Mouse (Mus musculus) forebrain, embryonic 14.5 days (tissue): ENCODE measurements around the gene 3110040N11Rik. TPM values are rescaled to one million over a fixed set of nuclear protein-coding genes. Genes with fewer than 3 reads are reported as not detected.

ENCODE experiments used
- ATAC-seq: fragments of 200-750 bp; cut with Nextera tagmentation; 2 replicates; pipeline ENCODE4 v1.8.0; 2017; ENCODE audit warnings: mild to moderate bottlenecking, moderate library complexity
- DNase-seq: peaks from one replicate; pipeline ENCODE4 v3.0.0-alpha.2; 2015; ENCODE audit warnings: low spot score
- H3K27ac ChIP-seq: fragments of 300-500 bp; sonication (generic); 2 replicates; pipeline ENCODE4 v1.5.1; 2014; ENCODE audit warnings: low read depth, mild to moderate bottlenecking, control low read depth, low read length, moderate library complexity
- H3K27me3 ChIP-seq: fragments of 300-500 bp; sonication (generic); replicated peaks from 2 replicates; pipeline ENCODE4 v1.6.1; 2014; ENCODE audit warnings: low read length, control low read depth, mixed read lengths; ENCODE audit not compliant: control insufficient read depth, insufficient read depth
- H3K36me3 ChIP-seq: fragments of 300-500 bp; sonication (generic); 2 replicates; pipeline ENCODE4 v1.6.1; 2014; ENCODE audit warnings: low read length, control low read depth; ENCODE audit not compliant: control insufficient read depth, insufficient read depth
- H3K4me1 ChIP-seq: fragments of 300-500 bp; sonication (generic); 2 replicates; pipeline ENCODE4 v1.6.1; 2014; ENCODE audit warnings: antibody characterized with exemption, low read length, control low read depth; ENCODE audit not compliant: control insufficient read depth, insufficient read depth
- H3K4me2 ChIP-seq: fragments of 300-500 bp; sonication (generic); 2 replicates; pipeline ENCODE4 v1.6.1; 2014; ENCODE audit warnings: mild to moderate bottlenecking, control low read depth, low read length
- H3K4me3 ChIP-seq: fragments of 300-500 bp; sonication (generic); 2 replicates; pipeline ENCODE4 v1.5.1; 2014; ENCODE audit warnings: low read depth, low read length, control low read depth
- H3K9ac ChIP-seq: fragments of 300-500 bp; sonication (generic); 2 replicates; pipeline ENCODE4 v1.6.1; 2014; ENCODE audit warnings: mild to moderate bottlenecking, low read length, control low read depth, moderate library complexity
- H3K9me3 ChIP-seq: fragments of 300-500 bp; sonication (generic); replicated peaks from 2 replicates; pipeline ENCODE4 v1.6.1; 2016; ENCODE audit warnings: low read length, control low read depth, mixed read lengths; ENCODE audit not compliant: control insufficient read depth
- WGBS: fragments of 180-500 bp; shearing (Covaris S2); extraction: QIAGEN DNeasy Blood & Tissue Kit; methylation state at CpG from one replicate; pipeline ENCODE4 v1.1.7; 2014; 5-methylcytosine and 5-hydroxymethylcytosine counted together
- polyA plus RNA-seq: library from polyadenylated mRNA; unstranded; fragments of >200 nt; fragmentation: Nextera tagmentation; extraction: Ambion mirVana; gene quantifications from 2 replicates; pipeline ENCODE4 v1.2.1, GENCODE M21; 2014

The 3110040N11Rik gene
- polyA plus RNA-seq, 1 experiment from 2014 or later, result 54.4 TPM

DNA sequence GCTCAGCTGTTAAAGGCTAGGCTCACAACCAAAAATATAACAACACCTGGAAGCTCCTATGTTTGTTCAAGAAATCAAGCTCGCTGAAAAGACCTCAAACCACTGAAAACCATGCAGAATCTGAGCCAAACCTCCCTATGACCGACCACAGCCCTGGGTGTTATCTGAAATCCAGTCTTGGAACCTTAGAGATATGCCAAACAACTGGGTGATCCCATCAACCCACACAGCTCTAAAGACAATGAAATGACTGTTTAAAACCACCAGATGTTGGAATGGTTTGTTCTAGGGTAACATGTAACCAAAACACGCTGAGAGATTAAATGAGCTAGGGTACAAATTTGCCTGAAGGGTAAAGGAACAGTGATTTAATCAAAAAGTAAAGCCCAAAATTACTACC lies 35.6 kb upstream of the 3110040N11Rik start:
- Histone ChIP-seq H3K36me3 (no peaks in the 10 kb centered on the region), H3K27ac (no peak overlapping the region), H3K9ac (no peak overlapping the region), H3K4me1 (peaks cover 30% of the 10 kb centered on the region), H3K9me3 (no peaks in the 10 kb centered on the region), H3K27me3 (no peaks in the 10 kb centered on the region), H3K4me3 (no peak overlapping the region), H3K4me2 (no peak overlapping the region)
- ATAC-seq (no peak), DNase-seq (no peak)
- 82% methylated on average over 3 of the region's 3 CpGs for WGBS

DNA sequence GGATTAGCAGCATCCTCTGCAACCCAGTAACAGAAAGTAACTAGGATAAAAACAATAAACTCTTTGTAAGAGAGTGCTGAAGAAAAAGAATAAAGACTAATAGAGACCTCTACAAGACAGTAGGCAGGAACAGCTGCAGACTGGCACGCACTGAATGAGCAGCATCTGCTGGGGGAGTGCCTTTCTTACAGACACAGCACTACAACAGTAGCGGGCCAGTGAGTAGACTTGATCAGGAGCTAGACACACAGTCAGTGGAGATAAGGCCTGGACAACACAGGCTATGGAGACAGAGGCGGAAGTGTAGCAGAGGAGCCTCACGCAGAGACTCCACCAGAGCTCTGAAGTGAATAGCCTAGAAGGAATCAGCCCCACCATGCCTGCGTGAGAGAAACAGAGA lies 16.8 kb upstream of the 3110040N11Rik start:
- H3K27me3 ChIP-seq, result no peaks in the 10 kb centered on the region
- no peaks in the 10 kb centered on the region for H3K9me3 ChIP-seq
- 0 out of 2 replicates have a peak, but pooled peaks cover 8% of the 10 kb centered on the region for H3K36me3 ChIP-seq
- no peak overlapping the region for H3K9ac ChIP-seq
- H3K4me1 ChIP-seq, result no peaks in the 10 kb centered on the region
- 70% methylated on average over 5 of the region's 5 CpGs for WGBS
- no peak overlapping the region for H3K4me2 ChIP-seq
- DNase-seq, result peak; percentile 38
- H3K4me3 ChIP-seq, result no peak overlapping the region
- peak; percentile 44; the same call in 1 of the 2 replicates for ATAC-seq
- peak overlapping the region; percentile 35; the same call in 1 of the 2 replicates for H3K27ac ChIP-seq

DNA sequence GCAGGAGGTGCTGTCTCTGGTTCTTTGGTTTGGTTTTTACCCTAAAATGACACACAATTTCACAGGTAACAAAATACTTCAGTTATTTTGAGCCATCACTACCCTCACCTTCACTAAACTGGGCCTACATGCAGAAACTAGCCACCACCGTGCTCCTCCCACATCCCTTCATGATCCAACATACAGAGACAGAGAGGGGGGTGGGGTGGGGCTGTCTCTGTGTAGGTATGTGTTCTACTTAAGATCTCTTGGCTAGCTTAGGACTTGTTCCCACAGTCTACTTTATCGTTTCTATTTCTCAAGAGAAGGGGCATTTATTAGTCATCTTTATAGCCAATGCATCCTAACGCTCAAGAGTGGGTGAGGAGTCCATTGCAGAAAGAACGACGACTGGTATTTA lies 742 bp downstream of the 3110040N11Rik start:
- ATAC-seq (peak; percentile 40), DNase-seq (peak; percentile 25)
- Histone ChIP-seq H3K4me1 (peaks cover 8% of the 10 kb centered on the region), H3K9me3 (no peaks in the 10 kb centered on the region), H3K4me3 (peak overlapping the region; percentile 60), H3K9ac (peak overlapping the region; percentile 82), H3K27me3 (no peaks in the 10 kb centered on the region), H3K27ac (peak overlapping the region; percentile 99), H3K36me3 (peaks cover 18% of the 10 kb centered on the region), H3K4me2 (peak overlapping the region; percentile 85)
- 8% methylated on average over 5 of the region's 5 CpGs for WGBS

DNA sequence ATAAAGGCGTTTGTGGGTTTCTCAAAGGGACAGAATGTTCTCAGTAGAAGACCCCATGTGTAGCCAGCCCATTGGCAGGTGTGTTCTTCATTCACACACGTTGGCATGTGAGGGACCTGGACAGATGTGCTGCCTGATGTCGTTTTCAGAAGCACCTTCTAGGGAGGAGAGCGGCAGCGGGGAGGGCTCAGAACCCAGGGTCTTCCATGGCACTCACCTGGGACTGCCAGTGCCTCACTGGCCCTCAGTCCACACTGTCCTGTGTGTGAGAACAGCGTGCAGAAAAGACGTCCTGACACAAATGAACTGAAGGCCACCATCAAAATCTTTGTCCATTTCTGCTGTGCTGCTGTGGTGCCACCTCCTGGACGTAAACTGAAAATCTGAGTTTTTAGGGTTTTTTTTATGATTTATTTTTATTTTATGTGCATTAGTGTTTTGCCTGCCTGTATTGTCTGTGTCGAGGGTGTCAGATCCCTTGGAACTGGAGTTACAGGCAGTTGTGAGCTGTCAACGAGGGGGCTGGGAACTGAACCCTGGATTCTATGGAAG lies 11.5 kb downstream of the 3110040N11Rik start:
- H3K9me3 ChIP-seq, result 0 out of 2 replicates have a peak, but pooled peaks cover 5% of the 10 kb centered on the region
- H3K4me1 ChIP-seq, result no peaks in the 10 kb centered on the region
- ATAC-seq (no peak), DNase-seq (peak; percentile 20)
- 73% methylated on average over 10 of the region's 10 CpGs for WGBS
- H3K9ac ChIP-seq, result no peak overlapping the region
- no peak overlapping the region for H3K4me3 ChIP-seq
- peaks cover 28% of the 10 kb centered on the region for H3K36me3 ChIP-seq
- H3K27me3 ChIP-seq, result no peaks in the 10 kb centered on the region
- no peak overlapping the region for H3K27ac ChIP-seq
- H3K4me2 ChIP-seq, result no peak overlapping the region

DNA sequence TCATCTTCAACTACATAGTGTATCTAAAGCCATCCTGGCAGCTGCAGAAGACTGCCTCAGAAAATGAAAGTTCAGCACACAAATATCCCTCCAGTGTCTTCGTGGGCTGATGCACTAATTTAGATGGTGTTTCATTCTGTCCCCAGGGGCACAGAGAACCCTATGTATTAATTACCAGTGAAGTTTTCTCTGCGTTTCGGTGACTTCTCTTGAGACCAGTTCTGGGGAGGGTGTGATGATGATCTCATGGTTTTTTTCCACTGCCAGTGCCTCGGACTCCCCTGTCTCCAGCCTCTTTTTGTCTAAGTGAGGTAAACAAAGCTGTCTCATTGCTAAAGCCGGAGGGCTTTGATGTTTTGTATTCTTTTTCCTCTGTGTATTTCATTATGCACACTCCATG lies 14.0 kb downstream of the 3110040N11Rik start:
- Histone ChIP-seq H3K4me2 (no peak overlapping the region), H3K9ac (no peak overlapping the region), H3K9me3 (0 out of 2 replicates have a peak, but pooled peaks cover 5% of the 10 kb centered on the region), H3K4me3 (no peak overlapping the region), H3K27ac (no peak overlapping the region), H3K36me3 (peaks cover 5% of the 10 kb centered on the region), H3K4me1 (no peaks in the 10 kb centered on the region), H3K27me3 (no peaks in the 10 kb centered on the region)
- DNase-seq (peak; percentile 8), ATAC-seq (no peak)
- 45% methylated on average over 5 of the region's 5 CpGs for WGBS

DNA sequence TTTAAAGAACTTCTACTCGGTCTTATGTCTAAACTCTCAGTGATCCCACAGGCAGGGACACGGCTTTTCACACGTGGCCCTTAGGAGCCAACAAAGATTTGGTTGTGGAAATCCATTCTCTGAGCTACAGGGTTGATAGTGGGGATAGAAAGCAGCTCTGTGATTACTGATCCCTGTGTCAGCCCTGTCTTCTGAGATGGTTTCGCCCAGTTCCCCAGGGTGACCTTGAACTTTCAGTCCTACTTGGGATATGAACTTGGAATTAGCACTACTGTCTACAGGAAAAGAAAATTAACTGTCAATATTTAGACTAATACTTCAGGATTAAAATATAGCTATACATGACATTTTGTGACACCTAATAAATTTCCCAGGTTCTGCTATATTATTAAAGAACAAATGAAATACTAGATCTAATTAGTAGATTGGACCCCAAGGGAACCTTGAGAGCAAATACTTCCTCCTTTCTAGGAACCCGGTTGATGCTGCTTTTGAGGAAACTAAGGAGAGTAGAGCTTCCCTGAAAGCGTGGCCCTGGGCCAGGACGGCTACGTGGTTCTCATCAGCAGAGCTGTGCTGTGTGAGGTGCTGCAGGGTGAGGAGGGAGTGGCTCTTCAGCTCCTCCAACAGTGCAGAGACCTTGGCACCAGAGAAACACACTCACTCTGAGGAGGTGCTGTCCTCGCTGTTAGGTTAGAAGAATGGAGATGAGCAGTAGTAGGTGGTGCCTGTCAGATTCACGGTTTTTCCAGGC lies 16.3 kb downstream of the 3110040N11Rik start:
- H3K27me3 ChIP-seq, result no peaks in the 10 kb centered on the region
- no peak overlapping the region for H3K4me3 ChIP-seq

DNA sequence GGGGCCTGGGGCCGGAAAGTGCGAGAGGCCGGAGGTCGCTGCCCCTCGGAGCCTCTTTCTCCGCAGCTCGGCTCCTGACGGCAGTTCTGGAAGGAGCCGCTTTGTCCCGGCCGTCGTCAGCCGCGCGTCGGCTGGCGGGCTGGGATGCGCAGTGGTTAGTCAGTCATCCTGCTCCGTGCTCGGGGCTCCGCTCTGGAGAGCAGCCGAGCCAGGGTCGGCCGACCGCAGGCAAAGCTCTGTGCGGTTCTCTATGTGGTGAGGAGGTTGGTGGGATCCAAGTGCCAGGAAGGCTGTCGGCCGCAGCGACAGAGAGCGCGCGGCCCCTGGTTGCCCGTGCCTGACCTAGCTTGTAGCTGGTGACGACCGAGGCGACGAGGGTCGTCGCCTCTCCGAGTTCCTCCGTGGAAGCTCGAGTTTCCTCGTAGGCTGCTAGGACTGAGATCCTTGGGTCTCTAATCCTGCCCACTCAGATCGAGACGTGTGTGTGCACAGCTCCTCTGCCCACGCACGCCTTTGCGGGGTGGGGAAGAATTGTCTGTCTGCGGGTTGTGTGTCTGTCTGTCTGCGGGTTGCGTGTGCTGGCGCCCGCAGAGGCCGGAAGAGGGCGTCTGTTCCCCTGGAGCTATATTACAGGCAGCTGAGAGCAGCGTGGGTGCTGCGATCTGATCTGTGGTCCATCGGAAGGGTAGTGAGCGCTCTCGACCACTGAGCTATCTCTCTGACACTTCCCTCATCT lies 26.0 kb downstream of the 3110040N11Rik start:
- peak overlapping the region; percentile 91 for H3K9ac ChIP-seq
- no peaks in the 10 kb centered on the region for H3K9me3 ChIP-seq
- H3K36me3 ChIP-seq, result no peaks in the 10 kb centered on the region
- peak overlapping the region; percentile 70 for H3K4me2 ChIP-seq
- peak overlapping the region; percentile 95 for H3K4me3 ChIP-seq
- H3K4me1 ChIP-seq, result peaks cover 3% of the 10 kb centered on the region; the same call in 1 of the 2 replicates
- peak; percentile 10 for DNase-seq
- ATAC-seq, result peak; percentile 74
- no peaks in the 10 kb centered on the region for H3K27me3 ChIP-seq
- WGBS, result 2% methylated on average over 58 of the region's 60 CpGs
- peak overlapping the region; percentile 80 for H3K27ac ChIP-seq

More for the DNA sequence above, 16.3 kb downstream of the 3110040N11Rik start:
- H3K27ac ChIP-seq, result no peak overlapping the region
- no peak overlapping the region for H3K4me2 ChIP-seq
- no peaks in the 10 kb centered on the region for H3K36me3 ChIP-seq
- H3K9me3 ChIP-seq, result 0 out of 2 replicates have a peak, but pooled peaks cover 5% of the 10 kb centered on the region
- ATAC-seq (no peak), DNase-seq (no peak)
- no peak overlapping the region for H3K9ac ChIP-seq
- WGBS, result 84% methylated on average over 10 of the region's 10 CpGs
- no peaks in the 10 kb centered on the region for H3K4me1 ChIP-seq

DNA sequence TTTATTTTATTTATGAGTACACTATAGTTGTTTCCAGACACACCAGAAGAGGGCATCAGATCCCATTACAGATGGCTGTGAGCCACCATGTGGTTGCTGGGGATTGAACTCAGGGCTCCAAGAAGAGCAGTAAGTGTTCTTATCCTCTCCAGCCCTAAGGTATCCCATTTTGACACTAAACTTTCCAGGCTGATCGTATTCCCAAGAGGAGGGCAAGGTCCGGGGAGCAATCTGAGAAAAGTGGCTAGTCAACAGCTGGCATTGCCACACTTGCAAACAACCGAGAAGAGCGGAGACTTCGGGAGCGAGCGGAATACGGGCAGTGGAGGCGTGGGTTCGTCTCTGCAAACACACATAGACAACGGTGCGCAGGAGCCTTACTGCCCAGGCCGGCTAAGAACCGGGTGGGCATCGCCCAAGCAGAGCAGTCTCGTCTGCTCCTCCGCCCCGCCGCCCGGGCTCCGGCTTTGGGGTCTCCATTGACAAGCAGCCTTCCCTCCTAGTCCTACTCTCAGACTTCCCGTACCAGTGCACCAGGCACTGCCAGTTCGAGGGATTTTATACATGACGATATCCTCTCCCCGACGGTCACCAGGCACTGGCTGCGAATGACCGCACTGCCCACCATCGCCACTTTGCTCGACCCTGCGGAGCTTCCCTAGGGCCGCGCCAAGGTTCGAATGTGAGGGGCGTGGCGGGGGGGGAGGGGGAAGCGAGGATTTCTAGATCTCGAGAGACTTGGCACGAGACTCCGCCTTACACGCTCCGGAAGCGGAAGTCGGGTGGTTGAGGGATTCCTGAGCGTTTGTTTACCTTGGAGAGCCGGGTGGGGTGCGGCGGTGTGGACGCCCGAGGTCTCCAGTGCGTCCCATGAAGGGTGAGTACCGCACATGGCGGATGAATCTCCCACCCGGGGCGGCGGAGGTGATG lies 26.8 kb downstream of the 3110040N11Rik start, which contains the start of gene Ramac:
Gene Ramac (plus strand): TSS at position 746 of the 930 bp plus-strand sequence.
- H3K4me2 ChIP-seq, result peak within 1 kb of the TSS; percentile 70
- H3K4me1 ChIP-seq, result peaks cover 3% of the 10 kb centered on the region; the same call in 1 of the 2 replicates
- H3K27ac ChIP-seq, result peak within 1 kb of the TSS; percentile 80
- H3K4me3 ChIP-seq, result peak within 1 kb of the TSS; percentile 95
- peak; percentile 96 for ATAC-seq
- H3K9me3 ChIP-seq, result no peaks in the 10 kb centered on the region
- no peaks in the 10 kb centered on the region for H3K36me3 ChIP-seq
- WGBS, result under 1% methylated on average over 52 of the region's 56 CpGs
- H3K27me3 ChIP-seq, result no peaks in the 10 kb centered on the region
- peak within 1 kb of the TSS; percentile 91 for H3K9ac ChIP-seq
- DNase-seq, result peak; percentile 98
